Mouse (Mus musculus) heart, adult 8-10 months (tissue): ENCODE data around the gene Suco. TPM values are rescaled to one million over a fixed set of nuclear protein-coding genes. Genes with fewer than 3 reads are reported as not detected.
A peak's percentile ranks its signal among the peaks of the same experiment; 100 is the strongest.

Experiments used
- DNase-seq: peaks from one replicate; pipeline ENCODE4 v3.0.0; 2022; ENCODE audit warnings: low spot score
- total RNA-seq, 4 experiments: library from RNA; stranded (reverse); gene quantifications; 2 replicates each; pipeline ENCODE4 v1.2.4; 2022

The Suco gene
- 10 to 100 TPM; 11.7 to 16.6 (median 15.3) TPM for total RNA-seq

- peak; percentile 99 for DNase-seq
Observed at GRCm38 (mm10) chr1:161876553-161877447, at the start of gene Suco. Suco (minus strand) TSS chr1:161876682.

GRCm38 (mm10) chr1:161925281-161925805, 48.9 kb upstream of the Suco start:
- no peak for DNase-seq

GRCm38 (mm10) chr1:161924321-161924720, 47.8 kb upstream of the Suco start:
- no peak for DNase-seq

- no peak for DNase-seq
Observed at GRCm38 (mm10) chr1:161921928-161922327, 45.4 kb upstream of the Suco start.

- no peak for DNase-seq
Observed at GRCm38 (mm10) chr1:161920475-161921454, 44.3 kb upstream of the Suco start.

GRCm38 (mm10) chr1:161919594-161919993, 43.1 kb upstream of the Suco start:
- no peak for DNase-seq

- DNase-seq = no peak
Observed at GRCm38 (mm10) chr1:161918682-161919372, 42.3 kb upstream of the Suco start.

- DNase-seq = no peak
Observed at GRCm38 (mm10) chr1:161917940-161918484, 41.5 kb upstream of the Suco start.

- DNase-seq = no peak
Observed at GRCm38 (mm10) chr1:161916036-161916435, 39.6 kb upstream of the Suco start.

- no peak for DNase-seq
Observed at GRCm38 (mm10) chr1:161913648-161913984, 37.1 kb upstream of the Suco start.

GRCm38 (mm10) chr1:161912940-161913647, 36.6 kb upstream of the Suco start:
- DNase-seq = no peak

- DNase-seq = no peak
Observed at GRCm38 (mm10) chr1:161909074-161909473, 32.6 kb upstream of the Suco start.

GRCm38 (mm10) chr1:161907795-161908457, 31.4 kb upstream of the Suco start:
- DNase-seq = no peak

- no peak for DNase-seq
Observed at GRCm38 (mm10) chr1:161907111-161907510, 30.6 kb upstream of the Suco start.

- no peak for DNase-seq
Observed at GRCm38 (mm10) chr1:161902692-161903452, 26.4 kb upstream of the Suco start.

- DNase-seq = no peak
Observed at GRCm38 (mm10) chr1:161900129-161900528, 23.6 kb upstream of the Suco start.

GRCm38 (mm10) chr1:161897235-161897634, 20.8 kb upstream of the Suco start:
- no peak for DNase-seq

- no peak for DNase-seq
Observed at GRCm38 (mm10) chr1:161896130-161896529, 19.6 kb upstream of the Suco start.

- DNase-seq = no peak
Observed at GRCm38 (mm10) chr1:161895014-161895413, 18.5 kb upstream of the Suco start.
